In genomic region chr8:54894180-54894579, GRCm38 (mm10) we compare ENCODE assay signal across 32 mouse cellular contexts. TPM values are rescaled to one million over a fixed set of nuclear protein-coding genes. Genes with fewer than 3 reads are reported as not detected.
"Had no signal": no experiment of that assay in that cellular context is flagged by ENCODE, and none has a peak within 500 bp of the region (broad histone marks: within the 10 kb centered on the region; RNA-seq: fewer than 3 reads in every experiment).

No protein-coding gene starts in this region.

- H3K36me3 ChIP-seq: heart, embryonic 13.5 days; heart, embryonic 15.5 days; hindbrain, embryonic 13.5 days; hindbrain, embryonic 15.5 days; kidney, embryonic 15.5 days; limb, embryonic 13.5 days; limb, embryonic 15.5 days; liver, embryonic 12.5 days had no signal

- ATAC-seq: hindbrain, postnatal 0 days; intestine, embryonic 16.5 days; liver, embryonic 12.5 days had no signal

- H3K27me3 ChIP-seq: heart, embryonic 13.5 days; heart, embryonic 15.5 days; hindbrain, embryonic 13.5 days; hindbrain, embryonic 15.5 days; kidney, embryonic 15.5 days; limb, embryonic 13.5 days; limb, embryonic 15.5 days; liver, embryonic 12.5 days had no signal

- H3K4me2 ChIP-seq: heart, embryonic 11.5 days; heart, embryonic 13.5 days; heart, embryonic 15.5 days; hindbrain, embryonic 13.5 days; hindbrain, embryonic 15.5 days; kidney, embryonic 15.5 days; limb, embryonic 13.5 days; limb, embryonic 15.5 days; liver, embryonic 12.5 days had no signal

- H3K9ac ChIP-seq: heart, embryonic 13.5 days; heart, embryonic 15.5 days; hindbrain, embryonic 13.5 days; hindbrain, embryonic 15.5 days; kidney, embryonic 15.5 days; limb, embryonic 13.5 days; limb, embryonic 15.5 days; liver, embryonic 12.5 days; liver, embryonic 14.5 days had no signal

- H3K4me1 ChIP-seq: heart, embryonic 13.5 days; heart, embryonic 15.5 days; hindbrain, embryonic 13.5 days; hindbrain, embryonic 15.5 days; kidney, embryonic 15.5 days; limb, embryonic 13.5 days; limb, embryonic 15.5 days; liver, embryonic 12.5 days had no signal

- DNase-seq: gastrocnemius, adult 2 months; gastrocnemius, postnatal 10 days; gastrocnemius, postnatal 36 days; heart, adult 11 months; heart, adult 2 months; heart, postnatal 14 days; heart, postnatal 36 days; kidney, adult 11 months; kidney, adult 2 months; kidney, adult 9 months; kidney, postnatal 14 days; kidney, postnatal 36 days; layer of hippocampus, adult 9-11 months; layer of hippocampus, postnatal 36 days; left cerebral cortex, postnatal 4 days had no signal

- H3K27ac ChIP-seq: gastrocnemius, adult 2 months; heart, adult 2 months; heart, embryonic 13.5 days; heart, embryonic 15.5 days; hindbrain, embryonic 13.5 days; hindbrain, embryonic 15.5 days; hindbrain, postnatal 0 days; kidney, embryonic 15.5 days; kidney, postnatal 0 days; limb, embryonic 13.5 days; limb, embryonic 15.5 days; liver, embryonic 12.5 days; liver, embryonic 14.5 days had no signal

- H3K4me3 ChIP-seq: gastrocnemius, adult 2 months; heart, adult 2 months; heart, embryonic 13.5 days; heart, embryonic 15.5 days; hindbrain, embryonic 13.5 days; hindbrain, embryonic 15.5 days; kidney, embryonic 15.5 days; limb, embryonic 13.5 days; limb, embryonic 15.5 days; liver, embryonic 12.5 days had no signal

- H3K9me3 ChIP-seq: heart, embryonic 13.5 days; heart, embryonic 15.5 days; hindbrain, embryonic 13.5 days; hindbrain, embryonic 15.5 days; kidney, embryonic 15.5 days; limb, embryonic 13.5 days; limb, embryonic 15.5 days; liver, embryonic 12.5 days had no signal

RNA-seq across cellular contexts. Expression of gene Wdr17, which starts 7.2 kb away (rescaled TPM):
- total RNA-seq: heart, adult 2 months; heart, postnatal 14 days; heart, postnatal 36 days; liver, adult 2 months had no signal
- polyA plus RNA-seq: heart, adult 2 months; heart, postnatal 0 days; large intestine, adult 2 months; liver, adult 2 months; liver, embryonic 12.5 days; liver, embryonic 16.5 days had no signal
